ENCODE assay signal across 14 mouse cellular contexts in the genomic region with DNA sequence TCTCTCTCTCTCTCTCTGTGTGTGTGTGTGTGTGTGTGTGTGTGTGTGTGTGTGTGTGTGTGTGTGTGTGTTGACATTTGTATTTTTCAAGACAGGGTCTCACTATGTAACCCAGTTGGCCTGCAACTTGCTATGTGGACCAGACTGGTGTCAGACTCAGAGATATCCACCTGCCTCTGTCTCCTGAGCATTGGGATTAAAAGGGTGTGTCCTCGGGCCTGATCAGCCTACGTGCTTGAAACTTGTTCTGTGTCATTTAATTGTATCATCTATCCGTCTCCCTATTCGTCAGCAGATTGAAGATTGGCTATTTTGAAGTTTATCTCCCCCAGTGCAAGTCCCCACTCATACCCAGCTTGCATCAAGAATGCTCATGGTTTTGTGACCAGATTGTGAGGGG.
"Had no signal": no experiment of that assay in that cellular context is flagged by ENCODE, and none has a peak within 500 bp of the region (broad histone marks: within the 10 kb centered on the region; RNA-seq: fewer than 3 reads in every experiment).

No protein-coding gene starts in this region.

- H3K9me3 ChIP-seq: midbrain, embryonic 15.5 days; neural tube, embryonic 12.5 days had no signal

- H3K27me3 ChIP-seq: midbrain, embryonic 15.5 days; neural tube, embryonic 12.5 days had no signal

- H3K27ac ChIP-seq: midbrain, embryonic 13.5 days; midbrain, embryonic 15.5 days; neural tube, embryonic 12.5 days had no signal

- H3K4me2 ChIP-seq: lung, embryonic 14.5 days; midbrain, embryonic 11.5 days; midbrain, embryonic 13.5 days; midbrain, embryonic 15.5 days; neural tube, embryonic 12.5 days had no signal

- ATAC-seq: midbrain, embryonic 13.5 days; midbrain, embryonic 15.5 days had no signal

- H3K4me3 ChIP-seq: midbrain, embryonic 13.5 days; midbrain, embryonic 15.5 days; neural tube, embryonic 12.5 days had no signal

- DNase-seq: lung, adult 18-20 months; lung, embryonic 14.5 days; lung, postnatal 10 days; lung, postnatal 4 days; right cerebral cortex, postnatal 14 days; right cerebral cortex, postnatal 4 days; spleen, adult 18-20 months; thymus, adult 18-20 months; thymus, postnatal 14 days; thymus, postnatal 36 days had no signal

- H3K9ac ChIP-seq: lung, embryonic 14.5 days; midbrain, embryonic 13.5 days; midbrain, embryonic 15.5 days; neural tube, embryonic 12.5 days had no signal

- H3K36me3 ChIP-seq: midbrain, embryonic 13.5 days; midbrain, embryonic 15.5 days; neural tube, embryonic 12.5 days had no signal
